Mouse (Mus musculus) heart, adult 2 months (tissue): ENCODE data around the gene Gjb2.

Experiments
- CTCF ChIP-seq: fragments of 200-600 bp; IDR thresholded peaks from 2 replicates; pipeline ENCODE4 v1.8.1; 2022; ENCODE audit warnings: antibody characterized with exemption, mild to moderate bottlenecking, moderate library complexity
- EP300 ChIP-seq: fragments of 200-500 bp; IDR thresholded peaks from 2 replicates; pipeline ENCODE4 v1.6.1; 2011; ENCODE audit warnings: low read depth, low read length, control low read depth; ENCODE audit not compliant: insufficient read depth

DNA sequence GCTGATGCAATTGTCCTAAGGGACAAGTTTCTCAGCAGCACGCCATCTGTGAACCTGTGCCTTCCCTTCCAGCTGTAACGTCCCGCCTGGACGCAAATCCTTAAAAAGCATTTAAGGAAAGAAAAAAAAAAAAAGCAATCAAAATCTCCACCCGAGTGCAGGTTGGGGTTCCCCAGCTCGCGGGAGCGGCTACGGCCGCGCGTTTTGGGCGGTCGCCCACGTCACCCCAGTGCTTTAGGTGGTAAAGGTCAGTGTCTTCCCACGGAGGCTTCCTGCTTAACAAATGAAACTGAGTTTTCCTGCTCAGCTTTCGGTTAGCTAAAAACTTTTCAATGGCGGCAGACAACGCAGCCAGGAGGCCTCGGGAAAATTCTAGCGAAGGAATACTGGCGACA is 794 bp downstream of the Gjb2 start:
- TF ChIP-seq CTCF (no peak), EP300 (no peak)
